Mouse (Mus musculus): ENCODE measurements around the gene Krtap5-5.
"Not testable (repeated sequence)": the region's sequence is repeated elsewhere in the genome, so short reads cannot be mapped to it uniquely, and the experiment has no call there.

Gene Krtap5-5

GRCm38 (mm10) chr7:142229871-142230270 lies at the start of gene Krtap5-5:
Krtap5-5 (minus strand) TSS chr7:142229971.
- not testable (repeated sequence) for DNase-seq

GRCm38 (mm10) chr7:142279291-142279690 lies 49.5 kb upstream of the Krtap5-5 start:
- DNase-seq: not testable (repeated sequence)

GRCm38 (mm10) chr7:142278183-142278582 lies 48.4 kb upstream of the Krtap5-5 start:
- peak; percentile 61 for DNase-seq

- not testable (repeated sequence) for DNase-seq
These were observed 44.5 kb upstream of the Krtap5-5 start, which contains the start of gene Gm4559 for GRCm38 (mm10) chr7:142274263-142274662. Gm4559 (minus strand) TSS chr7:142274363.

- DNase-seq: not testable (repeated sequence)
These were observed 28.5 kb upstream of the Krtap5-5 start, which contains the start of gene Gm2431 for GRCm38 (mm10) chr7:142258254-142258653. Gm2431 (minus strand) TSS chr7:142258354.

- DNase-seq: peak; percentile 10
These were observed 25.7 kb upstream of the Krtap5-5 start for GRCm38 (mm10) chr7:142255517-142255916.

GRCm38 (mm10) chr7:142249824-142250223 lies 20.1 kb upstream of the Krtap5-5 start:
- peak; percentile 6 for DNase-seq

GRCm38 (mm10) chr7:142240978-142241377 lies 11.2 kb upstream of the Krtap5-5 start, which contains the start of gene Gm40460:
Gm40460 (minus strand) TSS chr7:142241078.
- no peak for DNase-seq

GRCm38 (mm10) chr7:142231540-142231939 lies 1.8 kb upstream of the Krtap5-5 start:
- DNase-seq: no peak

GRCm38 (mm10) chr7:142224518-142224917 lies 5.3 kb downstream of the Krtap5-5 start:
- no peak for DNase-seq

GRCm38 (mm10) chr7:142212136-142212535 lies 17.6 kb downstream of the Krtap5-5 start:
- DNase-seq: not testable (repeated sequence)

GRCm38 (mm10) chr7:142211559-142211958 lies 18.2 kb downstream of the Krtap5-5 start, which contains the start of gene Gm7579:
Gm7579 (plus strand) TSS chr7:142211859.
- no peak for DNase-seq

- DNase-seq: not testable (repeated sequence)
These were observed 22.9 kb downstream of the Krtap5-5 start for GRCm38 (mm10) chr7:142206891-142207290.

- DNase-seq: no peak
These were observed 24.3 kb downstream of the Krtap5-5 start for GRCm38 (mm10) chr7:142205488-142205887.

- no peak for DNase-seq
These were observed 28.7 kb downstream of the Krtap5-5 start, which contains the start of gene Krtap5-3 for GRCm38 (mm10) chr7:142201064-142201463. Krtap5-3 (plus strand) TSS chr7:142201364.

- DNase-seq: no peak
These were observed 31.0 kb downstream of the Krtap5-5 start for GRCm38 (mm10) chr7:142198748-142199147.

- DNase-seq: no peak
These were observed 39.5 kb downstream of the Krtap5-5 start, which contains the start of gene Gm10153 for GRCm38 (mm10) chr7:142190289-142190688. Gm10153 (minus strand) TSS chr7:142190389.

GRCm38 (mm10) chr7:142188156-142188555 lies 41.6 kb downstream of the Krtap5-5 start:
- DNase-seq: no peak

- no peak for DNase-seq
These were observed 48.8 kb downstream of the Krtap5-5 start for GRCm38 (mm10) chr7:142181021-142181420.

All from thymus, postnatal 14 days (tissue).